Mouse (Mus musculus): Measurements from ENCODE around the gene Phf21a. TPM values are rescaled to one million over a fixed set of nuclear protein-coding genes. Genes with fewer than 3 reads are reported as not detected.

The Phf21a gene
- polyA plus RNA-seq, 1 experiment from 2014 or later = 37.2 TPM

DNA sequence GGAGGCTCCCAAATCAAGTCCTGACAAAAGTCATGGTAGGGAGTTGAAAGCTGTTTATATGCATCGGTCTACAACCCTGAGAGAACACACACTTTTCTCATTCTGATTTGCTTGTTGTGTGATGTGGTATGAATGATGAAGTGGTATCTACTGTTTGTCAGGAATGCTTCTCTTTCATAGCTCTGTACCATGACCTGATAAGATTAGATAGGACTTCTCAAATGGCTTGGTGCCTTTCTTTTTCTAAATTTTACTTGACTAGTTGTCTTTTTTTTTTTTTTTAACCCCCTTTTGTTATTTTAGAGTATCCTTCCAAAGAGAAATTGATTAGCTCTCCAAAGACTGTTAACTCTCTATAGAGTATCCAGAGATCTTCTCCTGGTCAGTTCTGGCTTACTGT lies 153.2 kb downstream of the Phf21a start:
- peaks cover 12% of the 10 kb centered on the region; the same call in 1 of the 2 replicates for H3K36me3 ChIP-seq
- H3K4me1 ChIP-seq (replicated peaks) = no peaks in the 10 kb centered on the region
- H3K9me3 ChIP-seq = no peaks in the 10 kb centered on the region
- WGBS = 100% methylated on average over 1 of the region's 1 CpGs
- H3K9ac ChIP-seq = no peak overlapping the region
- H3K27ac ChIP-seq (replicated peaks) = no peak overlapping the region
- no peak overlapping the region for H3K4me2 ChIP-seq
- H3K4me3 ChIP-seq = no peak overlapping the region
- ATAC-seq (ENCODE audit: low FRiP score, low read depth) = no peak
- no peaks in the 10 kb centered on the region for H3K27me3 ChIP-seq

DNA sequence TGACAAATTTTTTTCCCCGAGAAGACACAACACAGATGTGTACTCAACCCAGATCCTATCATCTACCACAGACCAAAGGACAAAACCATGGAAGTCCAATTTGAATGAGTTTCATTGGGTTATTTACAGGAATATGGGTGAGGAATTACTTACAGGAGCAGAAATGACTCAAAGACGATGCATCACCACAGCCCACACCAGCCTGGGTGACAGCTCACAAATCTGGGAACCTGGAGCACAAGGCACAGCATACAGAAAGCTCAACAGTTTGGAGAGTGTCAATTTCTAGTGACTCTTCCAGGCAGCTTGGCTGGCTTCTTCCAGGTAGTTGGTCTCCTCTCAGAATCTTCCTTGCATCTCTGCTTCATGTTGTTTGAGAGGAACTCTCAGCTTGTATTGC lies 154.8 kb downstream of the Phf21a start:
- Histone ChIP-seq H3K27me3 (no peaks in the 10 kb centered on the region), H3K4me2 (no peak overlapping the region), H3K9me3 (no peaks in the 10 kb centered on the region), H3K4me3 (no peak overlapping the region), H3K27ac (replicated peaks) (no peak overlapping the region), H3K4me1 (replicated peaks) (no peaks in the 10 kb centered on the region), H3K36me3 (peaks cover 12% of the 10 kb centered on the region; the same call in 1 of the 2 replicates), H3K9ac (no peak overlapping the region)
- WGBS = 96% methylated on average over 2 of the region's 2 CpGs
- ATAC-seq (ENCODE audit: low FRiP score, low read depth) = no peak

DNA sequence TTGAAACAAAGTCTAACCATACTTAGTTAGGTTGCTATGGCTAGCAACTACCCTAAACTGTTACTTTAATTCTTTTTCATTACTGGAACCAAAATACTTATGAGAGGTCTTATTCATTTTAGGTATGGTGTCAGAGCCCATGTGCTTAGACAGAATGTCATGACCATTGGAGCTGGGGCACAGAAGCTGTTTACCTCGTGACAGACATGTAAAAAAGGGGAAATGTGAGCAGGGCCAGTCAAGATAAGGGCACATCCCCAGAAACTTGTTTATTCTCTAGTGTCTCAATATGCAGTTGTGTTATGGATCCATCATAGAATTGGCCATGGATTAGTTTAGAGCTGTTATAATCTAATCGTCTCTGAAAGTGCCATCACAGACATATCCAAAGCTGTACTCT lies 157.6 kb downstream of the Phf21a start:
- Histone ChIP-seq H3K4me2 (no peak overlapping the region), H3K9ac (no peak overlapping the region), H3K27ac (replicated peaks) (no peak overlapping the region), H3K36me3 (peaks cover 9% of the 10 kb centered on the region; the same call in 1 of the 2 replicates), H3K4me1 (replicated peaks) (no peaks in the 10 kb centered on the region; the same call in 1 of the 2 replicates), H3K27me3 (no peaks in the 10 kb centered on the region), H3K4me3 (no peak overlapping the region), H3K9me3 (no peaks in the 10 kb centered on the region)
- ATAC-seq (ENCODE audit: low FRiP score, low read depth) = no peak
- 89% methylated on average over 2 of the region's 2 CpGs for WGBS

DNA sequence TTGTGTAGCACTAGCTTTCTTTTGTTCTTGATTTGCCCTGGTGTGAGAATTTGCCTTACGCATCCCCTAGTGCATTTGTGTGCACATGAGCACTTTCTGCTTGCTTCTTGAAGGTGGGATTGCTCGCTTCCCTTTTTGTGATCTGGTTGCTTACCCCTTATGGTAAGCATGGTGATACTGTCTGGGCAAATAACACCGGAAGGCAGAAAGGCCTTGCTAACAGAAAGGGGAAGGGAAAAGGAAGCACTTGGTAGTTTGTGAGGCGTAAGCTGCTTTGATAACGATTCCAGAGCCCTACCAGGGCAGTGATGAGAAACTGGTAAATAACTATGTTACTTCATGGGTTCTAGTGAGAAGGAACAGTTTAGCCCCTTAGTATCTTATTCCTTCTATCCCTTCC lies 160.9 kb downstream of the Phf21a start:
- H3K9me3 ChIP-seq = no peaks in the 10 kb centered on the region
- H3K27me3 ChIP-seq = no peaks in the 10 kb centered on the region
- no peak overlapping the region for H3K4me2 ChIP-seq
- no peaks in the 10 kb centered on the region; the same call in 1 of the 2 replicates for H3K36me3 ChIP-seq
- H3K9ac ChIP-seq = no peak overlapping the region
- WGBS = 91% methylated on average over 5 of the region's 5 CpGs
- ATAC-seq (ENCODE audit: low FRiP score, low read depth) = no peak
- H3K4me1 ChIP-seq (replicated peaks) = peaks cover 14% of the 10 kb centered on the region
- H3K27ac ChIP-seq (replicated peaks) = no peak overlapping the region
- no peak overlapping the region for H3K4me3 ChIP-seq

DNA sequence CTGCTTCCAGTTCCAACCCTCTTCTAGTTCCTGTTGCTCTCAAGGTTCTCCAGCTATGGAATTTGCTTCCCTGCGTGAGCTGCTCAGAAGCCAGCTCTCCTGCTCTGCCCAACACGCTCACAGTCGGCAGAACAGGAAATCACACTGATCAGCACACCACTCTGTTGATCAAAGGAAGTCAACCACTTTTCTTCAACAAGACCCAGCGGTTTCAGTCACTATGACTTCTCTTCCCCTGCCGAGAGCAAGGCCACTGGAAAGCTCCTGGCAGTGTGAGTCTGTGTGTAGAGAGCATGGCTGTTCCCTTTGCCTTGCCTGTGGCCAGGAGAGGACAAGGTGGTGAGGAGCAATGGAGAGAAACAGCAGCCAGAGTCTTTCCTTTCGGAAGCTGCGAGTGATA lies 163.2 kb downstream of the Phf21a start:
- H3K4me2 ChIP-seq = no peak overlapping the region
- no peak overlapping the region for H3K4me3 ChIP-seq
- no peak for ATAC-seq (ENCODE audit: low FRiP score, low read depth)
- 78% methylated on average over 7 of the region's 7 CpGs for WGBS
- no peaks in the 10 kb centered on the region for H3K36me3 ChIP-seq
- H3K9ac ChIP-seq = no peak overlapping the region
- H3K9me3 ChIP-seq = no peaks in the 10 kb centered on the region
- no peaks in the 10 kb centered on the region for H3K27me3 ChIP-seq
- no peak overlapping the region for H3K27ac ChIP-seq (replicated peaks)
- H3K4me1 ChIP-seq (replicated peaks) = peaks cover 14% of the 10 kb centered on the region

- H3K36me3 ChIP-seq = no peaks in the 10 kb centered on the region
Observed at GRCm38 (mm10) chr2:92257372-92257956, 164.5 kb downstream of the Phf21a start.

DNA sequence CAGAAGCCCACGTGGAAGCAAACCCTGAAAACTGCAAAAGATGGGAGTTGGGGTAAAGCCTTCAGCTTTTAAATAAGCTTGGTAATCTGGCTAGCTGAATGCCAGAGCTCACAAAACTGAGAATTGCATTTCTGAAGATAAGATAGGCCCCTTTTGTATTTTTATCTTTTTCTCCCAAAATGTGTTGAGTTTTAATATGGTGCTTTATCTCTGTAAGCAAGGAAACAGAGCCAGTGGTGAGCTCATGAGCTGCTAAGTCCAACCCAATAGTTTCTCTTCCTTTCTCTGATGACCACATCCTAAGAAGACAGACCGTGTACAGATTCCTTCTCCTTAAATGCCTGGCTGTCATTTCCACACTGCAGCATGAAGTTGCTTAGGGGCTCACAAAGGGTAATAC lies 167.0 kb downstream of the Phf21a start:
- Histone ChIP-seq H3K36me3 (no peaks in the 10 kb centered on the region), H3K27me3 (no peaks in the 10 kb centered on the region), H3K4me3 (no peak overlapping the region), H3K9ac (no peak overlapping the region), H3K9me3 (no peaks in the 10 kb centered on the region), H3K4me2 (no peak overlapping the region), H3K4me1 (replicated peaks) (peaks cover 14% of the 10 kb centered on the region), H3K27ac (replicated peaks) (no peak overlapping the region)
- ATAC-seq (ENCODE audit: low FRiP score, low read depth) = no peak
- WGBS = 96% methylated on average over 2 of the region's 2 CpGs

More at GRCm38 (mm10) chr2:92257372-92257956, 164.5 kb downstream of the Phf21a start:
- Histone ChIP-seq H3K9me3 (no peaks in the 10 kb centered on the region), H3K4me2 (no peak overlapping the region), H3K4me1 (replicated peaks) (peaks cover 14% of the 10 kb centered on the region), H3K4me3 (no peak overlapping the region), H3K9ac (no peak overlapping the region), H3K27ac (replicated peaks) (no peak overlapping the region), H3K27me3 (no peaks in the 10 kb centered on the region)
- ATAC-seq (ENCODE audit: low FRiP score, low read depth) = no peak
- WGBS = 46% methylated on average over 4 of the region's 4 CpGs

- Histone ChIP-seq H3K4me3 (no peak overlapping the region), H3K4me2 (no peak overlapping the region), H3K9me3 (no peaks in the 10 kb centered on the region), H3K36me3 (no peaks in the 10 kb centered on the region), H3K27ac (replicated peaks) (no peak overlapping the region), H3K27me3 (no peaks in the 10 kb centered on the region), H3K4me1 (replicated peaks) (no peaks in the 10 kb centered on the region), H3K9ac (no peak overlapping the region)
- WGBS = 78% methylated on average over 9 of the region's 9 CpGs
- no peak for ATAC-seq (ENCODE audit: low FRiP score, low read depth)
Observed at GRCm38 (mm10) chr2:92266100-92266617, 173.2 kb downstream of the Phf21a start.

- H3K27me3 ChIP-seq = no peaks in the 10 kb centered on the region
- 87% methylated on average over 5 of the region's 5 CpGs for WGBS
- H3K4me2 ChIP-seq = no peak overlapping the region
- H3K9ac ChIP-seq = no peak overlapping the region
- no peak overlapping the region for H3K27ac ChIP-seq (replicated peaks)
- no peaks in the 10 kb centered on the region for H3K36me3 ChIP-seq
- no peak overlapping the region for H3K4me3 ChIP-seq
- H3K4me1 ChIP-seq (replicated peaks) = 0 out of 2 replicates have a peak, but pooled peaks cover 7% of the 10 kb centered on the region
- no peaks in the 10 kb centered on the region for H3K9me3 ChIP-seq
- no peak for ATAC-seq (ENCODE audit: low FRiP score, low read depth)
Observed at GRCm38 (mm10) chr2:92269227-92269626, 176.3 kb downstream of the Phf21a start.

DNA sequence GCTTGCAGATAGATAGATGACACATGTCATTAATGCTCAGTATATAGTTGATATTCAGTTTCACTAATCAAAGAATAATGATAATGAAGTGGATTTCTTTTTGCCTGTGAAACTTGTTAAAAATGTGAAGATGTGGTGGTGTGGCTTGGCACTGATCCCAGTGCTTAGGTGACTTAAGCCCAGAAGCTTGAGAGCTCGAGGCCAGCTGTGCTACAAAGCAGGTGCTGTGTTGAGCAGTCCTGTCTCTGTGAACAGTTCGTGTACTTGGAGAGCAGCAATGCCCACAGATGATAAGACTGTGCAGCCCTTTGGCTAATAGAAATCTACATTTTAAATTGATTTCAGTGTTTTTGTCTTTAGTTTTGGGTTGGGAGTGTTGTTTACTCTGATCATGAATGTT lies 179.6 kb downstream of the Phf21a start:
- Histone ChIP-seq H3K9me3 (no peaks in the 10 kb centered on the region), H3K4me2 (no peak overlapping the region), H3K9ac (no peak overlapping the region), H3K4me1 (replicated peaks) (0 out of 2 replicates have a peak, but pooled peaks cover 7% of the 10 kb centered on the region), H3K27me3 (no peaks in the 10 kb centered on the region), H3K27ac (replicated peaks) (no peak overlapping the region), H3K4me3 (no peak overlapping the region), H3K36me3 (no peaks in the 10 kb centered on the region)
- ATAC-seq (ENCODE audit: low FRiP score, low read depth) = no peak
- 59% methylated on average over 2 of the region's 2 CpGs for WGBS

- Histone ChIP-seq H3K4me1 (replicated peaks) (peaks cover 10% of the 10 kb centered on the region), H3K36me3 (no peaks in the 10 kb centered on the region), H3K27me3 (no peaks in the 10 kb centered on the region), H3K4me3 (no peak overlapping the region), H3K4me2 (no peak overlapping the region), H3K9ac (no peak overlapping the region), H3K9me3 (no peaks in the 10 kb centered on the region), H3K27ac (replicated peaks) (no peak overlapping the region; the same call in 1 of the 2 replicates)
- no peak for ATAC-seq (ENCODE audit: low FRiP score, low read depth)
- WGBS = 73% methylated on average over 6 of the region's 6 CpGs
Observed at GRCm38 (mm10) chr2:92273101-92273801, 180.3 kb downstream of the Phf21a start.

DNA sequence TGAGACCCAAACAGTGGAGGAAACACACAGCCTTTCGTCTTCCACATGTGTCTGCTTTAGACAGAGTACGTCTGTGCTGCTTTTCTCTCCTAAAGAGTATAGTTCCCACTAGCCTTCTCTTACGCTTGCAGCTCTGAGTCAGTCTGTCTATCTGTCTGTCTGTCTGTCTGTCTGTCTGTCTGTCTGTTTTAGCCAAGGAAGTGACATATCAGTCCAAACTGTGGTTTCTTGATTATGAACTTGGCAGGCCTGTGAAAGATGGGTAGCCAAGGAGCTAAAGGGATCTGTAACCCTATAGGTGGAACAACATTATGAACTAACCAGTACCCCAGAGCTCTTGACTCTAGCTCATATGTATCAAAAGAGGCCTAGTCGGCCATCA lies 180.9 kb downstream of the Phf21a start:
- H3K27me3 ChIP-seq = no peaks in the 10 kb centered on the region
- no peaks in the 10 kb centered on the region for H3K9me3 ChIP-seq
- H3K4me2 ChIP-seq = no peak overlapping the region
- H3K4me1 ChIP-seq (replicated peaks) = peaks cover 16% of the 10 kb centered on the region
- ATAC-seq (ENCODE audit: low FRiP score, low read depth) = no peak
- WGBS = 88% methylated on average over 4 of the region's 4 CpGs
- H3K4me3 ChIP-seq = no peak overlapping the region
- no peak overlapping the region for H3K9ac ChIP-seq
- no peaks in the 10 kb centered on the region for H3K36me3 ChIP-seq
- no peak overlapping the region; the same call in 1 of the 2 replicates for H3K27ac ChIP-seq (replicated peaks)

All from hindbrain, embryonic 15.5 days (tissue).